Mouse (Mus musculus): ENCODE results near the gene F13b.

The F13b gene

GRCm38 (mm10) chr1:139501258-139501752 lies at the start of gene F13b:
Gene F13b, plus strand, starts transcription at chr1:139501702.
- no peak for DNase-seq (ENCODE audit: low read depth)

GRCm38 (mm10) chr1:139454340-139455225 lies 46.9 kb upstream of the F13b start, which contains the start of gene Aspm:
Gene Aspm, plus strand, starts transcription at chr1:139454772.
- peak; percentile 99 for DNase-seq (ENCODE audit: low read depth)

- no peak for DNase-seq (ENCODE audit: low read depth)
Observed at GRCm38 (mm10) chr1:139455226-139455869, 46.2 kb upstream of the F13b start.

- no peak for DNase-seq (ENCODE audit: low read depth)
Observed at GRCm38 (mm10) chr1:139460807-139461206, 40.7 kb upstream of the F13b start.

- DNase-seq (ENCODE audit: low read depth), result no peak
Observed at GRCm38 (mm10) chr1:139465936-139466335, 35.6 kb upstream of the F13b start.

GRCm38 (mm10) chr1:139478898-139479297 lies 22.6 kb upstream of the F13b start:
- no peak for DNase-seq (ENCODE audit: low read depth)

GRCm38 (mm10) chr1:139480246-139480645 lies 21.3 kb upstream of the F13b start:
- no peak for DNase-seq (ENCODE audit: low read depth)

- no peak for DNase-seq (ENCODE audit: low read depth)
Observed at GRCm38 (mm10) chr1:139481146-139481545, 20.4 kb upstream of the F13b start.

- no peak for DNase-seq (ENCODE audit: low read depth)
Observed at GRCm38 (mm10) chr1:139494630-139495029, 6.9 kb upstream of the F13b start.

GRCm38 (mm10) chr1:139495408-139495807 lies 6.1 kb upstream of the F13b start:
- no peak for DNase-seq (ENCODE audit: low read depth)

- no peak for DNase-seq (ENCODE audit: low read depth)
Observed at GRCm38 (mm10) chr1:139496212-139496611, 5.3 kb upstream of the F13b start.

GRCm38 (mm10) chr1:139499751-139500150 lies 1.8 kb upstream of the F13b start:
- no peak for DNase-seq (ENCODE audit: low read depth)

GRCm38 (mm10) chr1:139514556-139514955 lies 13.1 kb downstream of the F13b start:
- no peak for DNase-seq (ENCODE audit: low read depth)

GRCm38 (mm10) chr1:139548536-139548935 lies 47.0 kb downstream of the F13b start:
- no peak for DNase-seq (ENCODE audit: low read depth)

- DNase-seq (ENCODE audit: low read depth), result no peak
Observed at GRCm38 (mm10) chr1:139551311-139551710, 49.8 kb downstream of the F13b start.

GRCm38 (mm10) chr1:139560024-139560423 lies 58.5 kb downstream of the F13b start, which contains the start of gene Cfhr1:
Gene Cfhr1, minus strand, starts transcription at chr1:139560272.
- DNase-seq (ENCODE audit: low read depth), result no peak

Data from induced T-regulatory cell, adult 2 months (primary cell).